Mouse (Mus musculus) adipocyte (in vitro differentiated cells): ENCODE measurements around the gene Lgals1.
A peak's percentile ranks its signal among the peaks of the same experiment; 100 is the strongest.

Experiments used
- DNase-seq: peaks from one replicate; pipeline ENCODE4 v3.0.0-alpha.2; 2016; ENCODE audit warnings: low spot score

Lgals1 gene

DNA sequence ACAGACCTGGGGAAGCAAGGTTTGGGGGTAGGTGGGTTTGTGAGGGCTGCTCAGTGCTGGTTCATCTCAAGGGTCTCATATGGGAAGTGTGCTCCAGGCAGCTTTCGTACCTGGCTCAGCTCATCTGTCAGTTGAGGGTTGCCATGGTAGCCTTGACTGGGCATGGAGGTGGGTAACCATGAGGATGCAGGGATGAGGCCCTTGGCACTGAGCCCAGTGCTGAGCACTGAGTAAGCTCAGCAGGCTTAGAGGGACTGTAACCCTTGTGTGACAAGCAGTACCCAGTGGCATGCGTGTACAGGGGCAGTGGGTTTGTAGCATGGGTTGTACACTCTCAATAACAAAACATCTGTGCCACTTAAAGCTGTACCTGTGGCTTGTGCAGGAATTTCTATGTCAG is 11.4 kb downstream of the Lgals1 start:
- no peak for DNase-seq

DNA sequence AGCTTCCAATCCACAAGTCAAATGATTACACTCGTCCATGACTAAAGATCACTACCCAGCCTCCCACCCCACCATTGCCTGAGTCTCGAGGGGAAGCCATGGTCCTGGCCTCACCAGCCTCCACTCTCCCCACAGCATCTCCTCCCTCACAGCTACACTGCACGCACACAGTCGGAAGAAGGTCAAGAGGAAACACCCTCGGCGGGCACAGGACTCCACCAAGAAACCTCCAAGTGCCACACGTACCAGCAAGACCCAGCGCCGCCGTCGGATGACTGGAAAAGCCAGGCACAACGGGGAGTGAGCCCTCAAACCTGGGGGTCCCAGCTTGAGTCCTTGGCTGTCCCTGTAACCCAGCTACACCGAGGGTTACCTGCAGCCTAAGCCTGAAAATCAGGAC is 13.8 kb downstream of the Lgals1 start:
- DNase-seq, result no peak

DNA sequence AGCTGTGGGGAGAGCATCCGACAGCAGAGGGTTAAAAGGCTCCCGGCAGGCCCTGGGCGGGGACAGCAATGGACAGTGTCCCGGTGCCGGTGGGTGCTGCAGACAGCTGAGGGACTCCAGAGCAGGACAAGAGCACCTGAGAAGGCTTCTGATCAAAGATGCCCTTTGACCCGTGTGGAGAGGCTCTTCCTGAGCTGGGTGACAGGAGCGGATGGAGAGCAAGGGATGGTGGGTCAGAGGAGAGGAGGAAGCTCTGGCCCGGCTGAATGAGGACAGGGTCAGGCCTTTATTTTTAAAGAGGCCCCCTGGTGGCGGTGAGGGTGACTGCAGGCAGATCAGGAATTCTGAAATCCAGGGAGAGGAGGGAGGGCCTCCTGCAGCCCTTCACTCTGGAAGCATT is 16.1 kb downstream of the Lgals1 start:
- peak; percentile 79 for DNase-seq

DNA sequence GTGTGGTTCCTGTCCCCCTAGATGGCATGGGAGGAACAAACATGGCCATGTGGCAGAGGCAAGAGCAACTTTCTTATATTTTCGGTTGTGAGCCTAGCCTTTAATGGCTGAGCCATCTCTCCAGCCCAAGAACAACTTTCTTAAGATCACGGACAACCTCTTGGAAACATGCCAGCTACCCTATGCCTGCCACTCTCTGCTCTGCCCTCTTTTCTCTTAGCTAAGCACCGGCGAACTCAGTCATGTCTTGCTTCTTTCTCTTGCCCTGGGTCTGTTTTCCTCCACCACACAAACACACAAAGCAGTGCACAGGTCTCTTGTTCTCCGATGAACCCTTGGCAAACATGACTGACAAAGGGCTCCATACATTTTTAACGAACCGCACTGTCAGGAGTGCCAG is 19.7 kb downstream of the Lgals1 start:
- DNase-seq, result no peak

DNA sequence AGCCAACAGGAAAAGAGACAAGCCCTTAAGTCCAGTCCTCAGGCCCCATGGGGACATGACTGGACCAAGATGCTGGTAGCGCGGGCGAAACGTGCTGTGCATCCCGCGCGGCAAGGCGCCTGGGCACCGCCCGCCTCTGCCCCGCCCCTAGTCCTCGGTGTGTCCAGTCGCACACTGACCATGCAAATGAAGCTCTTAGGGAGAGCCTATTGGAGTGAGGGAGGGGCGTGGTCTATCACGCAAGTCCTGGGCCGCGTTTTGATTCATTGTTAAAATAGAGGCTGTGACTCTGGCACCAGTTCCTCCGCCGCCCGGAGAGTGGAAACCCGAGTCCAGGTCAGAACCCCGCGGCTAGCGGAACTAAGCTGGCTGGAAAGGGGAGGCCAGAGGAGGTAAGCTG is 21.1 kb downstream of the Lgals1 start, which contains the start of gene Triobp:
TSS of gene Triobp (plus strand) at position 68 of the 400 bp plus-strand sequence.
- peak; percentile 85 for DNase-seq

DNA sequence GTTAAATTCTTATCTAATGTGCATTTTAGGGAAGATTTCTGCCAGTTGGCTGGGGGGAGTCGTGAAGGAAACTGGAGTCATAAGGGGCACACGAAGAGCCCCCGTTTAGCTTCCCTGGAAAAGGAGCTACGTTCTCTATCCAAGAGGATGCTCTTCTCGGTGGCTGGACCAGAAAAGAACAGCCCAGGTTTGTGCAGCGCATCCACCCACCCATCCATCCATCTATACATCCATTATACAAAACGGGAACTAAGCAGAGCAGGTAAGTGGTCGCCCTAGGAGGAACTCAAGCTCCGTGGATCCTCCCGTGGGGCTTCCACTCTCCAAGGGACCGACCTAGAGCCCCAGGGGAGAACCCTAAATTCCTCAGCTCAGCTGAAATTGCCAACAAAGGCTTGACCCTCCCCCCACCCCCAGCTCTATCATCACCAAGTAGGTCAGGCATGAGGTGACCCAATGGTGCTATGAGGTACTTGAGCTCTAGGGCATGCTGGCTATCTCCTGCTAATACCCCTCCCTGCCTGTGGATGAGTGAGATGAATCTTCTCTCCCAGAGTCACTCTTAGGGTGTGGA is 21.7 kb downstream of the Lgals1 start:
- DNase-seq, result no peak

DNA sequence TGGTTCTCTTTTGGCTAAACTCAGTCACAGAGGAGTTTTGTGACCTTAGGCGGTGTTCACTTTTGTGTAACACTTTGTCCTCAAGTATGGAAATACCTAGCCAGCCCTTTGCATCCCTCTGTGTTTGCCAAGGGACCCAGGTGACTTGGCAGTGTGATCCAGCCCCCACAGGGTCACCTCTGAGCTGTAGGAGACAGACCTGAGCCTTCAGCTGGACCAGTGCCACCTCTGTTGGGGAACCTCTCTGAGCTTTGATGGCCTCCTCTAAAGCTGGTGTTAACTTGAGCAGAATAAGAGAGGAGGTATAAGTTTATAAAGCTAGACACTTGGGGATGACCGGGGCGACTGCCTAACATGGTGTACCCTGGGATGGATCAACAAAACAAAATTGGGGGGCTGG is 22.4 kb downstream of the Lgals1 start:
- DNase-seq, result no peak

DNA sequence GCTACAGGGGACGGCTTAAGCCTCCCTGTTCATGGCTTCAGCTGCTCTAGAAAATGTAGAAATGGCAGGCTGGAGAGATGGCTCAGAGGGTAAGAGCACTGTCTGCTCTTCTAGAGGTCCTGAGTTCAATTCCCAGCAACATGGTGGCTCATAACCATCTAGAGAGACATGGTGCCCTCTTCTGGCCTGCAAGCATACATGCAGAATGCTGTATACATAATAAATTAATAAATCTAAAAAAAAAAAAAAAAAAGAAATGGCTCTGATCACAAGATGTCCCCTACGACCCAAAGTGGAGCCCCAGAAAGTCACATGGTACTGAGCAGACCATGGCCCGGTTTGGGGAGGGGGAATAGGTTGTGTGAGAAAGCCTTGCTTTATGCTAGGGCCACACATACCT is 29.1 kb downstream of the Lgals1 start:
- DNase-seq, result no peak

DNA sequence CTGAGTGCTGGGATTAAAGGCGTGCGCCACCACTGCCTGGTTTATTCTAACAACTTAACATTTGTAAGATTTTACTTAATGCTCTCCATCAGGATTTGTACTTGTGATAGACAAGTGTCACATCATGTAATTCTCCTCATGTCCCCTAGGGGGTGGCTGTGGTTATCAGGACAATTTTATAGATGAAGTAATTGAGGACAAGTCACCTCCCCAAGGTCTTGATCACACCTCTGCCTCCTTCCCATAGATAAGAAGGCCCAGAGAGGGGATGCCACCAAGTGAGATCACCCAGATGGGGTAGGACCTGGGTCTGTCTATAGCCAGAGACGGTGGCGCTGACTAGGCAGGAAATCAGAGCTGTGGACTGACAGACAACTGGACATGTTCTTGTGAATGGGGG is 29.8 kb downstream of the Lgals1 start:
- peak; percentile 37 for DNase-seq

DNA sequence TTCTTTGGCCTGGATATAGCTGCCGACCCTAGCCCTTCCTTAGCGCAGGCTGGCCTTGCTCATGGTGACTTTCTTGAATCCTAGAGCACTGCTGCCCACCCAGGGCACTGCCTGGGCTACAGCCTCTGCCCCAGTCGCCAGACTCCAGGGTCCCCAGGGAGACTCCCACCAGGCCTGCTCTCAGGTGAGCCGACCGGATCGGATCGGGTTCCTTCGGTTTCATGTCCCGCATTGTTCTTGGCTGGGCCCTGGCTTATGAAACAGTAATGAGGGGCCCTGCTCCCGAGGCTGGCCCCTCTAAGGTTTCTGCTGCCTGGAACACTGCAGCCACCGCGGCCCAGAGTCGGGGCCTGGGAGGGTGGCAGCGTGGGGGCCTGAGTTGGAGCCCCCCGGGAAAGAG is 30.5 kb downstream of the Lgals1 start:
- no peak for DNase-seq

DNA sequence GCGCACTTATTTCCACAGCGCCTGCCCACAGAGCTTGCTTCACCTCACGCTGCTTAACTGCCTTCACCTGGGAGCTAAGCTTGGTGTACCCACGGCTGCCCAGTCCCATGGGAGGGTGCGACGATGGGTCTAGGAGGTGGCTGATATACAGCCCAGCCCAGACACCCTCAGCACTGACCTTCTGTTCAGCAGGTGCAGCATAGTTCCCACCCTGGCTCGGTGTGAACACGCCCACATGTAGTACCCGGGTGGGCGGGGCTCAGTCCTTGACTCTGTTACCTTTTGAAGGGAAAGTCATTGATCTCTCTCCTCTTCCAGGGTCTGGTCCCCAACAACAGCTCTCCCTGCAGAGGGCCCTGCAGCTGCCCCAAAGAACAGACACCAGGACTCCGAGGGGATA is 33.0 kb downstream of the Lgals1 start:
- DNase-seq, result no peak

DNA sequence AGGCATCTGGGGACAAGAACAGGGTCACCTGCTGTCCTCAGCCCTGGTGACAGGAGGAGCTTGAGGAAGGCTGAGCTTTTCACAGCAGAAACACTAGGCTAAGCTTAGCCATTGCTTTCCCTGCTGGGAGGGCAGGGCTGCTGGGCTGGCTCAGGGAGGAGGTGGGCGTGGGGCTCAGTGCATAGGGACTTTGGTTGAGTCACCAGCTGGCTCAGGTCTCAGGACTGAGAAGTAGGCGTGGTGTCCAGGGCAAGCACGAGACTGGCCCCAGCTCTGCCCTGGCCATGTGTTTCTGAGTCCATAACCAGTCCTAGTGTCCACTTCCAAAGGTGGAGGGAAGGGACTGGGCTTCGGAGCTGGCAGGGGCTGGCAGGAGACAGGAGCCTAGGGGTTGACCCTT is 33.6 kb downstream of the Lgals1 start:
- DNase-seq, result peak; percentile 83

DNA sequence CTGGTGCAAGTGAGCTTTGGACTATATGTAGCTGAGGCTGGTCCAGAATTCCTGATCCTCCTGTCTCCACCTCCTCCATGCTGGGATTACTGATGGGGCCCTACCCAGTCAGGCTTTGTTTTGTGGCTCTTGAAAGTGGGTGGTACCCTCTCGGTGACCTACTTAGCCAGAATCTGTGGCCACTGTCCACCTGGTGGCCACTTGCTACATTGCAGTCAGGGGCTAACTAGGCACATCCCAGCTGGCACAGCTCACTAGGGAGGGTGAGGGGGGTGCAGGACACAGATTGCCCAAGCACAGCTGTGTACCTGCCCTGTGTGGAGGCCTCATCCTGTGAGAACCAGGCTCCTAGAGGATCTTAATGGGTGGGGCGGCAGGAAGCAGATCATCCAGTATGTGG is 36.4 kb downstream of the Lgals1 start:
- DNase-seq, result peak; percentile 75

DNA sequence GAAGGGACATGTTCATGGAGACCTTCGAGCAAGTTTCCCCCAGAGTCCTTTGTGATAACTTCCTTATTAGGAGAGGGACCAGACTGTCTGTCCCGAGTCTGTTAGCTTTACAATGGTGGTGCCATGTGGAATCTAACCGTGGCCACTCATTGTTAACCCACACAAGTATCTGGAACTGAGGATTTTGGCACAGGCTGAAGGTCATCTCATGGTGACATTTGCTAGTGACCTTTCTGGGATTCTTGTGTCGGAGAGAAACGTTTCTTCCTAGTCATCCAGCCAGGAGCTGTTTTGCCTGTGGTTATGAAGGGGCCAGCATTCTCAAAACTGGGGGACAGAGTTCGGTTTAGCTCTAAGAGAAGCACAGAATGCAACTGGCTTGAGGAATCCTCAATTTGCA is 45.1 kb downstream of the Lgals1 start:
- DNase-seq, result no peak

DNA sequence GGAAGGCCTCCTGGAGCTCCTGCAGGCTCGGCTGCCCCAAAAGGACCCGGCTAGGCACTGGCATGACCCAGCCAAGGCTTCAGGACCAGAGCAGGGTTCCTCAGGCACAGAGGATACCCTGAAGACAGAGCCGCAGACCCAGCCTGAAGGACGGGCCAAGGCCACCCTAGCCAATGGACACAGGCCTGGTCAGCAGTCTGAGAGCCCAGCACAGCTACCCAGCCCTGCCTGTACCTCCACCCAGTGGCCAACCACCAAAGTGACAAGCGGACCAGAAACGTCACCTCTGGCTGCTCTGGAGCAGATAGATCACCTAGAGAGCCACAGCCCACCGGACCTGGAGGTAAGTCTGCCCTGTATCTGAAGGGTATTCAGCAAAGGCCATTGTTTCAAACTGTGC is 47.4 kb downstream of the Lgals1 start:
- peak; percentile 62 for DNase-seq

DNA sequence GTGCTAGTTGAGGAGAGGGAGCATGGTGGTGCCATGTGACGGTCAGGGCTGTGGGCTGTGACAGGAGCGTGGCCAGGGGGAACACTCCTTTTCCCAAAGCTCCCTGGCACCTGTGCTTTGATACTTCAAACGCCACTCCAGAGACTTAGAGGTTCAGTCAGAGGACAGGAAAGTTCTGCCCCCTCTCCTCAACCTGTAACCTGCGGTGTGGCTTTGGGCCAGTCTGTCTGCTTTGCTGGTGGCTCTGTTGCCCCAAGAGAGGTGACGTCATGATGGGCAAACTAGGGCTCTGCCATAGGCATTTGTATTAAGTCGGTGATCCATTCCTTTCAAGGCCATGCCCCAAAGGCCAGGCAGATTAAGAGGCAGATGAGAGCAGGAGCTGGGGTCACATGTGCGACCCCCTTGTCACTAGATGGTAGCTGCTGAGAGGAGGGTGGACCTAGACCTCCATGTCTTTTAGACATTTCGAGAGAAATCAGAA is 51.2 kb downstream of the Lgals1 start:
- DNase-seq, result no peak

DNA sequence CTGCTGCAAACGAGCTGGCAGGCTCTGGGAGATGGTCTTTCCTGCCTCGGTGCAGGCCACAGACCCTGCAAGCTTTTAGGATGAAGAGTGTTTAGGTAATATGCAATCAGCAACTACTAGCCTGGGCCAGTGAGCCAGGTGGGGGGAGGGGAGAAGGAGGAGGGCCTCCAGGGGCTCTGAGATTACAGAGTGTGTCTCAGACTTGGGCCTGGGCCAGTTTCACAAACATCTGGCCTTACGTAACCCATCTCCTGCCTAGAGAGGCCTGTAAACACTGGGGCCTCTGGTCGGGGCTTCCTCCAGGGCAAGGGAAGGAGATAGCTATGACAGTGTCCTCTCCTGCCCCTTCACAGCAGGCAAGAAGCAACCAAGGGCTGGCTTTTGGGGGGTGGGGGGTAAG is 52.4 kb downstream of the Lgals1 start:
- peak; percentile 97 for DNase-seq
